Mouse (Mus musculus): ENCODE data around the gene R3hdm4.

DNA sequence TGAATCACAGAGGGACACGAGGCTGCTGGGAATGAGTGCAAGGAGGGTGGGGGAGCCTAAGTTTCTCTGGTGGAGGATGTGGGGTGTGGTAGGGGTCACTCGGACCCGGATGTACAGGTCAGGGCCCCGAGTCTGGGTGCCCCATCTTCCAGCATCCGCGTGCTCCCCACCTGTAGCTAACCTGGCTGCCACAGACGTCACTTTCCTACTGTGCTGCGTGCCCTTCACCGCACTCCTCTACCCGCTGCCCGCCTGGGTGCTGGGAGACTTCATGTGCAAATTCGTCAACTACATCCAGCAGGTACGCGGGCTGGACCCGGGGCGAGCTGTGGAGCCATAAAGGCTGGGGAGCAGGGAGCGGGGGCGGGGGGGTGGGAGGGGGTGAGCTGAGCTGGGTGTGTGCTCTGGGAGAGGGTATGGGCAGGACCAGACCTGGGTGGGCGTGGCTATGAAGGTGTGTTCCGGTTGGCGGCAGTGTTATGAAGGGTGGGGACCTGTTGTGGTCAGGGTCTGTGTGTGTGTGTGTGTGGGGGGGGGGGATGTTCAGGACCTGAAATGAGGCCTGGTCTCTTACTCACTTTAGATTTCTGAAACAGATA lies 1.7 kb downstream of the R3hdm4 start:
- TF ChIP-seq CTCF (IDR thresholded peaks at IDR 0.05; ENCODE audit: borderline replicate concordance, extremely low read depth, insufficient read depth, insufficient read length), result no peak
- TF ChIP-seq POLR2A (IDR thresholded peaks at IDR 0.05; ENCODE audit: borderline replicate concordance, extremely low read depth, insufficient read depth, insufficient read length, poor library complexity, severe bottlenecking), result no peak
